Mouse (Mus musculus): ENCODE data around the gene Acap2. TPM values are rescaled to one million over a fixed set of nuclear protein-coding genes. Genes with fewer than 3 reads are reported as not detected.

Acap2 gene
- polyA plus RNA-seq, 1 experiment: 39.0 TPM

DNA sequence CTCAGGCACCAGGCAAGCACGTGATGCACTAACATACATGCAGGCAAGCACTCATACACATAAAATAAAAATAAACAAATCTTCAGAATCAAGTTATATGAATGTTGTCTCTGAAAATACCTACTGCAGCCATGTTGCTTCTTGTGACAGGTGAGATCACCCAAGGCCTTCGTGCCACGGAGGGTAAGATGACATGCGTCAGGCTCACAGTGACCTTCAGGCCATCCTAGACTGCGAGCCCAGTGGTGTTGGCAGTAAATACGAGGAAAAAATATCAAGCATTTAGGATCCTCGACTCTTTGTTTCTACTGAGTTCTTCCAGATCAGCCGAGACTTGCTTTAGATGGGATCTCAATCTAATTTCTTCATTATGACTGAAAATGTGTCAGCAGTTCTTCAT lies 10.6 kb downstream of the Acap2 start:
- Histone ChIP-seq H3K27me3 (ENCODE audit: control insufficient read depth, insufficient read depth, low read length, poor library complexity, severe bottlenecking) (no peaks in the 10 kb centered on the region), H3K4me3 (ENCODE audit: low read depth, low read length) (no peak overlapping the region), H3K36me3 (ENCODE audit: control insufficient read depth, insufficient read depth, low read length, poor library complexity, severe bottlenecking) (no peaks in the 10 kb centered on the region), H3K9me3 (replicated peaks; ENCODE audit: control insufficient read depth, insufficient read depth, low read length, poor library complexity, severe bottlenecking) (no peaks in the 10 kb centered on the region), H3K4me1 (ENCODE audit: control insufficient read depth, insufficient read depth, low read length) (peaks cover 1% of the 10 kb centered on the region), H3K27ac (ENCODE audit: insufficient read depth, low read length) (no peak overlapping the region), H3K9ac (ENCODE audit: low read depth, poor library complexity, severe bottlenecking) (no peak overlapping the region)
- TF ChIP-seq EP300 (IDR thresholded peaks at IDR 0.05; ENCODE audit: insufficient read depth, low read depth, low read length) (no peak), POLR2A (IDR thresholded peaks at IDR 0.05; ENCODE audit: insufficient read depth, low read length) (no peak), CTCF (IDR thresholded peaks at IDR 0.05; ENCODE audit: low read depth, low read length) (no peak)

GRCm38 (mm10) chr16:31189291-31189690 lies 11.8 kb downstream of the Acap2 start:
- Histone ChIP-seq H3K9ac (ENCODE audit: low read depth, poor library complexity, severe bottlenecking) (no peak overlapping the region), H3K27me3 (ENCODE audit: control insufficient read depth, insufficient read depth, low read length, poor library complexity, severe bottlenecking) (no peaks in the 10 kb centered on the region), H3K36me3 (ENCODE audit: control insufficient read depth, insufficient read depth, low read length, poor library complexity, severe bottlenecking) (no peaks in the 10 kb centered on the region), H3K9me3 (replicated peaks; ENCODE audit: control insufficient read depth, insufficient read depth, low read length, poor library complexity, severe bottlenecking) (no peaks in the 10 kb centered on the region), H3K4me1 (ENCODE audit: control insufficient read depth, insufficient read depth, low read length) (peaks cover 1% of the 10 kb centered on the region), H3K27ac (ENCODE audit: insufficient read depth, low read length) (no peak overlapping the region), H3K4me3 (ENCODE audit: low read depth, low read length) (no peak overlapping the region)
- TF ChIP-seq EP300 (IDR thresholded peaks at IDR 0.05; ENCODE audit: insufficient read depth, low read depth, low read length) (no peak), POLR2A (IDR thresholded peaks at IDR 0.05; ENCODE audit: insufficient read depth, low read length) (no peak), CTCF (IDR thresholded peaks at IDR 0.05; ENCODE audit: low read depth, low read length) (no peak)

- no peaks in the 10 kb centered on the region for H3K27me3 ChIP-seq (ENCODE audit: control insufficient read depth, insufficient read depth, low read length, poor library complexity, severe bottlenecking)
- H3K36me3 ChIP-seq (ENCODE audit: control insufficient read depth, insufficient read depth, low read length, poor library complexity, severe bottlenecking): no peaks in the 10 kb centered on the region
- H3K9ac ChIP-seq (ENCODE audit: low read depth, poor library complexity, severe bottlenecking): no peak overlapping the region
- no peaks in the 10 kb centered on the region for H3K9me3 ChIP-seq (replicated peaks; ENCODE audit: control insufficient read depth, insufficient read depth, low read length, poor library complexity, severe bottlenecking)
- TF ChIP-seq EP300 (IDR thresholded peaks at IDR 0.05; ENCODE audit: insufficient read depth, low read depth, low read length): no peak
- TF ChIP-seq POLR2A (IDR thresholded peaks at IDR 0.05; ENCODE audit: insufficient read depth, low read length): no peak
- TF ChIP-seq CTCF (IDR thresholded peaks at IDR 0.05; ENCODE audit: low read depth, low read length): no peak
- no peak overlapping the region for H3K27ac ChIP-seq (ENCODE audit: insufficient read depth, low read length)
- H3K4me1 ChIP-seq (ENCODE audit: control insufficient read depth, insufficient read depth, low read length): peaks cover 1% of the 10 kb centered on the region
- H3K4me3 ChIP-seq (ENCODE audit: low read depth, low read length): no peak overlapping the region
These were observed 12.2 kb downstream of the Acap2 start for GRCm38 (mm10) chr16:31188799-31189198.

DNA sequence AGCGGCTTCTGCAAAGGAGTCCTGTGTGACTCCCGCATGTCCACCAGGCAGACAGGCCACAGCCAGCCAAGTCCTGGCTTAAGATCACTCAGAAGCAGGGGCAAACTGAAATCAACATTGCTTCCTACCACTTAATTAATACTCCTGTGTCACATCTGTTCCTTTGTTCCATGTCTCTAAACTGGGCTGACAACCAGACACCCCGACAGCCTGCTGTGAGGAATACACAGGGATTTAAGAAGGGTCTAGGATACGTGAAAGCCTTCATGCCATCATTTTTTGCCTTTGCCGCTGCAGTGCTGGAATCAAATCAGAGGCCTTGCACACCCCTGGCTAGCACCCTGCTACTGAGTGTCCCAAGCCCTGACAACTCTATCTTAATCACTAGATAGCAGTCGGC lies 12.8 kb downstream of the Acap2 start:
- no peak overlapping the region for H3K4me3 ChIP-seq (ENCODE audit: low read depth, low read length)
- no peak overlapping the region for H3K9ac ChIP-seq (ENCODE audit: low read depth, poor library complexity, severe bottlenecking)
- no peaks in the 10 kb centered on the region for H3K36me3 ChIP-seq (ENCODE audit: control insufficient read depth, insufficient read depth, low read length, poor library complexity, severe bottlenecking)
- TF ChIP-seq CTCF (IDR thresholded peaks at IDR 0.05; ENCODE audit: low read depth, low read length): no peak
- no peaks in the 10 kb centered on the region for H3K27me3 ChIP-seq (ENCODE audit: control insufficient read depth, insufficient read depth, low read length, poor library complexity, severe bottlenecking)
- no peak overlapping the region for H3K27ac ChIP-seq (ENCODE audit: insufficient read depth, low read length)
- H3K9me3 ChIP-seq (replicated peaks; ENCODE audit: control insufficient read depth, insufficient read depth, low read length, poor library complexity, severe bottlenecking): no peaks in the 10 kb centered on the region
- peaks cover 1% of the 10 kb centered on the region for H3K4me1 ChIP-seq (ENCODE audit: control insufficient read depth, insufficient read depth, low read length)

- Histone ChIP-seq H3K4me3 (ENCODE audit: low read depth, low read length) (no peak overlapping the region), H3K9me3 (replicated peaks; ENCODE audit: control insufficient read depth, insufficient read depth, low read length, poor library complexity, severe bottlenecking) (no peaks in the 10 kb centered on the region), H3K27ac (ENCODE audit: insufficient read depth, low read length) (no peak overlapping the region), H3K36me3 (ENCODE audit: control insufficient read depth, insufficient read depth, low read length, poor library complexity, severe bottlenecking) (no peaks in the 10 kb centered on the region), H3K9ac (ENCODE audit: low read depth, poor library complexity, severe bottlenecking) (no peak overlapping the region), H3K4me1 (ENCODE audit: control insufficient read depth, insufficient read depth, low read length) (peaks cover 1% of the 10 kb centered on the region), H3K27me3 (ENCODE audit: control insufficient read depth, insufficient read depth, low read length, poor library complexity, severe bottlenecking) (no peaks in the 10 kb centered on the region)
- no peak for TF ChIP-seq POLR2A (IDR thresholded peaks at IDR 0.05; ENCODE audit: insufficient read depth, low read length)
- no peak for TF ChIP-seq CTCF (IDR thresholded peaks at IDR 0.05; ENCODE audit: low read depth, low read length)
- no peak for TF ChIP-seq EP300 (IDR thresholded peaks at IDR 0.05; ENCODE audit: insufficient read depth, low read depth, low read length)
These were observed 13.9 kb downstream of the Acap2 start for GRCm38 (mm10) chr16:31187192-31187591.

GRCm38 (mm10) chr16:31185757-31186156 lies 15.3 kb downstream of the Acap2 start:
- TF ChIP-seq EP300 (IDR thresholded peaks at IDR 0.05; ENCODE audit: insufficient read depth, low read depth, low read length): no peak
- TF ChIP-seq CTCF (IDR thresholded peaks at IDR 0.05; ENCODE audit: low read depth, low read length): no peak
- no peak for TF ChIP-seq POLR2A (IDR thresholded peaks at IDR 0.05; ENCODE audit: insufficient read depth, low read length)
- Histone ChIP-seq H3K9me3 (replicated peaks; ENCODE audit: control insufficient read depth, insufficient read depth, low read length, poor library complexity, severe bottlenecking) (no peaks in the 10 kb centered on the region), H3K27ac (ENCODE audit: insufficient read depth, low read length) (no peak overlapping the region), H3K4me1 (ENCODE audit: control insufficient read depth, insufficient read depth, low read length) (peaks cover 1% of the 10 kb centered on the region), H3K36me3 (ENCODE audit: control insufficient read depth, insufficient read depth, low read length, poor library complexity, severe bottlenecking) (no peaks in the 10 kb centered on the region), H3K4me3 (ENCODE audit: low read depth, low read length) (no peak overlapping the region), H3K9ac (ENCODE audit: low read depth, poor library complexity, severe bottlenecking) (no peak overlapping the region), H3K27me3 (ENCODE audit: control insufficient read depth, insufficient read depth, low read length, poor library complexity, severe bottlenecking) (no peaks in the 10 kb centered on the region)
